Mouse (Mus musculus) testis, postnatal 14 days (tissue): ENCODE measurements around the gene Schip1.

ENCODE experiments used
- DNase-seq: peaks from one replicate; pipeline ENCODE4 v3.0.0; 2021; ENCODE audit warnings: low spot score

Gene Schip1

DNA sequence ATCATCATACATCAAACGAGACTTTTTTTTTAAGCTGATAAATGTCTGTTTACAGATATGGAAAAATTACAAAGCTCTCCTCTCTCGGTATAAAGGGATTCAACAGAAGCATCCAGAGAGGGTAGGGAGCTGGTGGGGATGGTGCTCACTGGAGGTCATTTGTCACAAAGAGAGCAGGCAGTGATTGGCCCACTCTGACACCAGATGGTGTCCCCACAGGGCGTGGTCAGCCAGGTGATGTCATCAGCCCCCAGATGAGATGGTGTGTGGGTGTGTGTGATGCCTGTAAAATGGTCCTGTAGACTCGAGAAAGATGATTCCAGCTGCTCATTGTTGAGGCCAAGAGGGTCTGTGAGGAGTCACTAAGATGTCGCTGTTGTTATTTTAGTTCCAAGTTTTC lies 554.5 kb downstream of the Schip1 start:
- no peak for DNase-seq

DNA sequence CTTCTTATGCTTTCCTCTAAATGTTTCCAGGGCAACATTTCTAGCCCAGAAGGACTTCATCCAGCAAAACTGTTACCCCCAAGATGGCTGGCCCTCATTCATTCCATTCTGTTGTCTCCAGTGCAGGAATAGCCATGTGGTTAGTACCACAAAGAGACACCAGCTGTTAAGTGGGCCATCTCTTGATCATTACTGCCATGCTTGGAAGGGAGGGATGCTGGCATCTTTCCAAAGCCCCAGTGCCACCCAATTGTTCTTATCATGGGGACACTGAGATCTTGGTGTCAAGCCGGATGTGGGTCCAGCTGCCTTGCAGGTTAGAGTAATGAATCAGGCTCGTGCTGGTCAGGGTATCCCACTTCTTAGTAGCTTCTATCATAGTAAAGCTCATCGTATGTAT lies 557.4 kb downstream of the Schip1 start:
- DNase-seq, result no peak

DNA sequence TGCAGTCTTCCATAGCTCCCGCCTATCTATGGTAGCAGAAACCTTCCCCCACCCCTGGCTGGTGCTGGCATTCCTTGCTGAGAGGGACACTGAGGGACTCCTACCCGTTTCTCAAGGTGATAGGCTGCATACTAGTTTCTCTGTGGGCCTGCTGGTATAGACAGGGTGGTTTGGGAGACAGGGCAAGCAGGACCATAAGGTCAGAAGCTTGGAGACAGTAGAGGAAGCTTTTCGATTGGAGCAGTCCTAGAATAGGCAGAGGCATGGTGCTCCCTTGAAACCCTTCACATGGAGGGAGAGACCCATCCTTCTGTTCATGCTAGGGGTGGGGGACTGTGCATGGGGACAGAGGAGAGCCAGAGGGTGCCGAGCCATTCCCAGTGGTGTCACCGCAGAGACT lies 558.4 kb downstream of the Schip1 start:
- DNase-seq, result no peak

DNA sequence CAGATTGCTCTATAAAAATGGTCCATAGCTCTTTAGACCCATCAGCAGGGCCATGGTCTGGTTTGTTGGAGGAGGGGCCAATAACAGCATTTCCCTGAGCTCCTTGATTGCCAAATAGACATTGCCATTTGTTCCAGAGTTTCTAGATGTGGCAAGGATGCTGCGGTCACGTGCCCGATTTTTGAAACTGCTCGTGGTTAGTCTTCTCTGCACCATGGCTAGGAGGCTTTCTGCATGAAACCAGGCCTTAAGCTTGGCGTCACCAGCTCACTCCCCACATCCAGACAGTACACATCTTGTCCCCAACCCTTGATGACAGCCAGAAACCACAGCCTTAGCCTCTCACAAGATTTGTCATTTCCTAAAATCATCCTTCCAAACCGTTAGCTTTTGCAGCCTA lies 559.9 kb downstream of the Schip1 start:
- no peak for DNase-seq

DNA sequence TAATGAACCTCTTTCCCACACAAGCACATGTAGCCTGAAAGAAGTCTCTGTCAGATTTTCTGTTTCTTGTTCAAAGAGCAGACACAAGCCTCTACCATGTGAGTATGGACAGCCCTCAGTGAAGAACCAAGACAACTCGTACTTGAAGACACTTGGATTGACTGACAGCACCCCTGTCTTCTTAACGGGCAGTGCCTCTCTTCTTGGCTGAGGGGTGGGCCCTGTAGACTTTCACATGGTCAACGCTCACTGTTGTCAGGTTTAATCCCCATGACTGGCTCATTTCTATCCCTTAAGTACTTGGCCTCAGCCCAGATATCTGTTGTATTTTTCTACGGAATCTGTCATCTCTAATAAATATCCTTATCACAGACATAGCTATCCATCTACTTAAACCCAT lies 565.7 kb downstream of the Schip1 start:
- DNase-seq, result no peak

DNA sequence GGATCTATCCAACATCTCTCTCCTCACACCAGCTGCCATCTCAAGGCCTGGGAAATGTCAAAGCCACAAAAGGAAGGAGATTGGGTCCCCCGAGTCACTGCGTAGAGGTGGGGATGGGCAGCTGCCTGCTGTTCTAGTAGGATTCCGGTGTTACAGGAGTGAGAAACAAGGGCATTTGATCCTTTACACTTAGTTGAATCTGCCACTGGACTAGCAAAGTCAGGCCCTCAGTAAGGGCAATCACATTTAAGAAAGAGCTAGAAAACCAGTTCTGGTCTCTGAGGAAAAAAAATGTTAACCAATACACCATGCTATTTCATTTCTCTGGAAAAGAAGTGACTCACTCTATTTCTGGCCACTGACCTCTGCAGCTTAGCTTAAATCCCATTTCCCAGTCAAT lies 566.2 kb downstream of the Schip1 start:
- no peak for DNase-seq

DNA sequence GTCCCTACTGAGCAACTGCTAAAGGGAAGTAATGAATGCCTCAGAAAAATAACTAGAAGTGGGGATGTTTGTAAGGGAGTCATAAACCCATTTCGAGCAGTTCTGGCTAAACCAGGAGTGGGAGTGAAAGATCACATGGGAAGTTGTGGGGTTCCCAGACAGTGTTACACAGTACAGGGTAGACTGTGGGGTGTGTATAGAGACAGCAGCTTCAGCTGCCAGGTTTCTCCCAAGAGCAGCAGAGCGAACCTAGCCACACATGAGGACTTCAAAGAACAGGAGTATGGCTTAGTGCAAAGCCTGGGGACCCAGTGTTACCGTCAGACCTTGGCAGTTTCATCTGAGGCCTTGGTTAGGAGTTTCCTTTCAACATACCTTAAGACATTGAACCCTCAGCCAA lies 568.1 kb downstream of the Schip1 start:
- DNase-seq, result no peak

DNA sequence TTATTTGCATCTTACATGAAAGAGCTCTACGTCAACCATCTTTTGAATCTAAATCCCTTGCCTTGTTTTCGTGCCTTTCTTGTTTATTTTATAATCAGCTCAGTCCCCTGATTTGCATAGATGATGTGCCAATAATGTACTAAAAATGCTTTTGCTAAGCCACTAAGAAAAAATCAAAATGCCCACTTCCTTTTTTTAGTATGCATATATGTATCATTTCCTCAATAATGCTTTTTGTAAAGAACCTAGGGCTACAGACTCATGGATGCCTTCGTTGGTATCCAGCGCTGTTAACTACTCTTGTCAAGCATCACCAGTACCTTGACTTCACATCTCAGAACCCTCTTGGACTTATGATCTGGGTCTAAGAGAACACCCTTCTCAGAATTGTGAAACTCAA lies 569.0 kb downstream of the Schip1 start:
- no peak for DNase-seq

DNA sequence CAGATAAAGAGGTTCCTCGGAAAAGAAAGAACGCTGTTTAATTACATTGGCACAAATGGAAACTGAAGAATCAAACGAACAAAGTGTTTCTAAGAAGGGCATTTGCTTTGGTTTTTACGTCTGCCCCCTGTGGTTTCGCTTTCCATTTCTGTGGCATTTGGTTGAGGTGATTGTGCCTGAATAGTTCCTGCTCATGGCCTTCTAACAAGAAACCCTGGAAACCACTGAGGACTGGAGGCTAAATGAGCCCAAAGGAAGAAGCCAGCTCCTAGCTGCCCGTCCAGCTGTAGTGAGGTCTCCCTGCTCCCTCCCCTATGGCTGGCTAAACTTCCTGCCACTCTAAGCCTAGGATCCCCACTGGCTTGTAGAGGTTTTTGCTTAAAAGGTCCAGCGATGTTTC lies 573.4 kb downstream of the Schip1 start:
- DNase-seq, result no peak

DNA sequence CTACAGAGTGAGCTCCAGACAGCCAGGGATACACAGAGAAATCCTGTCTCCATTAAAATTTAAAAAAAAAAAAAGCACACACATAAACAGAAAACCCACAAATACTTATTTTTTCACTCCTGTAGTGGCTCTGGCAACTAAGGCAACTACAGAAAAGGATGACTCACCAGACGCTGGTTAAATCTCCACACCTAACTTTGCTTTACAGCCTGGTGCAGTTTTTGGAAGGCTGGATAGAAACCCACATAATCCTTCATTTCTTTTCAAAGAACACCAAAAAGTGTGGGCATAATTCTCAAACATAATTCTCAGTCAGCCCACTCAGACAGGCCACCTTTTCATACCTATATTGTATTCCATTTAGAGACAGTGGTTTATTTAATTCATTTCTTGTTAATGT lies 574.1 kb downstream of the Schip1 start:
- no peak for DNase-seq

DNA sequence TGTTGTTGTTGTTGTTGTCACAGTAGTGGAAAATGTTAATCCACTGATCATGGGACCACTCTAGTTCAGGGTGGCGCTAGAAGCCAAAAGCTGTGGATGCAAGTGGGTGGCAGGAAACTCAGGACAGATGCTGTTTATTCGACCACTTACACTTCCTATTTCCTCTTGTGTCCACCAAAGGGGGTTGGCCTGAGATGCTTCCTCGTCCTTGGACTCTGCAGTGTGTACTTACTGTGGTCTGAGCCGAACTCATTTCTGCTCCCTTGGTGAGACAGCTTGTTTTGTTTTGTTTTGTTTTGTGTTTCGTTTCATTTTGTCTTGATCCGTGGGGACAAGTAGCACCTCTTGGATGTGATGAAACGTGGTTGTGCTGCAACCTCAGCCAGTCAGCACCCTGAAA lies 578.3 kb downstream of the Schip1 start:
- no peak for DNase-seq

DNA sequence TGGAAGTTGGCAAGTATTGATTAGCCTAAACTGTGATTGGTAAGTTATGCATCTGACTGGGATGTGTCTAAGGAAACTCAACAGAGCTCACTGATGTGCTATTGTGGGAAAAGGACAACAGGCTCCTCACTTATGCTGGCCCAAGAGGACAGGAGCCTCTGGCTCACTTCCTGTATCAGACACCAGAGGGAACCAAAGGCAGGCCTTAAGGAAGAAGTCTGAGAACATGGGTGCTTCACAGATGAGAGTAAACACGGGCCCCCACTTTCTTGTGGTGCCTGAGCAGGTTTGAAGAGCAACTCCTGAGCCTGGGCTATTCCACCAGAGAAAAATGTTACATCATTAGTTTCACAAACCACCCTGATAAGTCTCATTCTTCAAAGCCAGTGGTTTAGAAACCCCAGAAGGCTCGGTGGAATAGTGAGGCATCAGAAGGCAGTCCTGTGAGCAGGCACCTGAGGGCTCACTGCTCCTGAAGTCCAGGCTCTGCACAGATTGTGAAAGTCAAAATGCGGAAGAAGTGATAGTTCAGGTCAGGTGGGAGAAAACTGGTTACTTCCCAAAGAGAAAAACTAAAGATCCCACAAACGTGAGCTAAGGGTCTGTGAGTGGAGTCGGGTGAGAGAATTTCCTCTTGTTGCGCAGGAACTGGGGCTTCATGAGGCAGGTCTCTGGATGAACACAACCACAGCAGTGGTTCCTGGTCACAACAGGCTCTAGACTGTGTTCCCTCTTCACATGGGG lies 582.0 kb downstream of the Schip1 start:
- no peak for DNase-seq

DNA sequence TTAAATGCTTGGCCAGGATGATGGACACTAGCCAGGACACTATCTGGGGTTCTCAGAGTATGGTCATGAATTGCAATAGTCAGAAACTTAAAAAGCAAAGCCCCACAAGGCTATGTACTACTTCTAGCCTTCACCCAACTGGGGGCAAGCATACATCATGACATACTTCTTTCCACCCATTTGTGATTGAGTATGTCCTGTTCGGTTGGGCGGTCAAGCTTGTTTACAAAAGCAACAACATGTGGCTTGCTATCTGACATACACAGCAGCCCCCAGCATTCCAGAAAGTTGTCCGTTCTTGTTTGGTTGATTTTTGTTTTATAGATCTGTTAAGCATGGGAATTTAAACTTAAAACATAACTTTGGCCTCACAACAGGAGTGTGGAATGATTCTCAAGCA lies 582.7 kb downstream of the Schip1 start:
- DNase-seq, result no peak

DNA sequence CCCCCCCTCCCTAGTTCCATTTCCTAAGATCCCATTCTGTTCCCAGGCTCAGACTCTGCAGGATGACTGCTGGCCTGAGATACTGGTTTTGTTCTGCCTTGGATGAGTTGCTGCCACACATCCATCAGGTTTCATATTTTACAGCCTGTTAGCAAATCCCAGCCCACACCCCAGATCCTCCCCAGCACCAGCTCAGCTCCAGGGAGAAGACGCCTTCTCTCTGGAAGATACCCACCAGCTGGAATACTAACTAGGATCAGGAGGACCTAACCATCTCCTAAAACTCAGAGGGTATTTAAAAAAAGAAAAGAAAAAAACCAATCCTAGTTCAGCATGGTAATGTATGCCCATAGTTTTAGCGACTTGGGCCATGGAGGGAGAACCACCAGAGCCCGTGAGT lies 585.6 kb downstream of the Schip1 start:
- DNase-seq, result no peak

DNA sequence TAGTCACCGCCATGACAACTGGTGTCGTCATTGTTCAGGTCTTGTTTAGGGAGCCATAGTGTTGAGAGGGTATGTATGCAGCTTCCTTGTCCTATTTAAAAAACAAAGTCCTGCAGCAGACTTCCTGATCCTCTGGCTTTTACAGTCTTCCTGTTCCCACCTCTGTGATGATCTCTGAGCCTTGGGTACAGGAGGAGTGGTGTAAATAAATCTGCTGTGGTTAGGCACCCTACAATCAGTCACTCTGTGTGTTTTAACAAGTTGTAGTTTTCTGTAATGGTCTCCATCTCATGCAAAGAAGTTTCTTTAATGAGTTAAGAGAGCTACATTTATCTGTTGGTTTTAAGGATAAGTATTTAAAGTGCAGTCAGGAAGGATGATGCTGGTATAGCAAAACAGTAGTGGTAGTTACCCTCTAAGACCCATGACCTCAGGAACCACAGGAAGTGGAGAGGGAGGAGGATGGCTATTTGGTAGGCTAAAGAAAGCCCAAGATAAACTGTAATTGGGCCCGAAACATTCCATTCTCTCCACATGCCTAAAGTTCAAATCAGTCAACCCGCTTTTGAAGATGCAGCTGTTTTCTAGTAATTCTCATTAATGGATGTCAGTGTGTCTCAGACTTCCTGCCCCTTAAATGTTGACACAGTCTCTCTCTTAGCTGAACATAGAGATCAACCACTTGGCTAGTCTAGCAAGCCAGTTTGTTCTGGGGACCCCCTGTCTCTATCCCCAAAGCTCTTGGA lies 592.2 kb downstream of the Schip1 start:
- DNase-seq, result no peak

DNA sequence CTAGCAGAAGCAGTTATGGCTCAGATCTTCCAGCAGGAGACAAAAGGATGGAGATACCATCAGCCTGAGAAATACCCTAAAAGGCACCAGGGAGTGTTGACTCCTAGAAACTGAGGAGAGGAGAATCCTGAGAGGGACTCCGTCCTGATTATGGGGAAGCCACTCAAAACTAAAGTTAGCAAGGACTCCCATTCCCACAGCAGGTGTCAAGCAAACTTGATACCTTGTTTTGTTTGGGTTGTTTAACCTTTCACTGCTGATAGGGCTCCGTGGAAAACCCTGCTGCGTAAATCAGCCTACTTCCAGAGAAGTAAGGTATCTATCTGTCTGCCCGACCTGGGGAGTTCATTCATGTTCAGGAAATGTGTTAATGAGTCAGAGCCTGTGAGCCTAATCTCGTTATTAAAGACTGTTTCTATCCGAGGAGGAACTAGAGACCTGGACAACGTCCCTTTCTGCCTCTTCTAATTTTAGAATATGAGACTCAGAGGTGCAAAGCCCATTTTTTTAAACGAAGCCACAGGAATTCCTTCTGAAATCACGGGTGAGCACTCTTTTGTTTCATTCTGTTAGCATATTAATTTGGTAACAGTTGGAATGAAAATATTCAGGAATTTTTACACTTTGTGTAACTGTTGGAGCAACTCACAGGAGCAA lies 593.1 kb downstream of the Schip1 start:
- DNase-seq, result no peak

DNA sequence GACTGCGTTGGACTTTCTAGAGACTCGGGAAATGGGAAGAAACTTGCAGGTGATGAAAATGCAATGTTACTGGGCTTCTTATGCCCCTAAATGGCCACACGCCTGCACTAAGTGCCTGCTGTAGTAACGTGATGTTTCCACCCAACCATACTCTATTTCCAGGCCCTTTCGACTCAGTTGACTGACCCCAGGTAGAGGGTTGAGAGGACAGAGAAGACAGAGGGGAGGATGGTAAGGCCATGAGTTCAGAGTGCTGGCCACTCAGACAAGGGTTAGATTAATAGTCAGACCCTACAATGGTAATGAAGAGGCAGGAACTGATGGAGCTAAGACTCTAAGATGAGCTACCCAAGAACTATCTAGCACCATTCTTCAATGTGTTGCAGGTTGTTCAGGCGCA lies 595.4 kb downstream of the Schip1 start:
- DNase-seq, result no peak

DNA sequence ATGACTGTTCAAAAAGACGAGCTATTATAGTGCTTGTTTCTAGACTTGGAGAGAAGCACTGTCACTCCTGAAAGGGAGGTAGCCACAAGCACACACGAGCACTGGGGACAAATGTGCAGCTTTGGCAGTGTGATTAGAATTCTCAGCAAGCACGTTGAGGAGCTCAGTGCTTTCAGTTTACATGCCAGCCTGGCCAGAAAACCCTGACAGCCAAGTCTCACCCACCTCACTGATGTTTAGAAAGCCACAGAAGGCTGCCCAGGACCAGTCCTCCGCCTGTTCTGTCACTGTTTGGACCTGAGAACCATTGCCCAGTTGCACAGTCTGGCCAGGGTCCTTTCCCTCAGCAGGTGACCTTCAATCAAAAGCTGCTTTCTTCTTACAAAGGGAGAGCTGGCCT lies 595.9 kb downstream of the Schip1 start:
- no peak for DNase-seq

DNA sequence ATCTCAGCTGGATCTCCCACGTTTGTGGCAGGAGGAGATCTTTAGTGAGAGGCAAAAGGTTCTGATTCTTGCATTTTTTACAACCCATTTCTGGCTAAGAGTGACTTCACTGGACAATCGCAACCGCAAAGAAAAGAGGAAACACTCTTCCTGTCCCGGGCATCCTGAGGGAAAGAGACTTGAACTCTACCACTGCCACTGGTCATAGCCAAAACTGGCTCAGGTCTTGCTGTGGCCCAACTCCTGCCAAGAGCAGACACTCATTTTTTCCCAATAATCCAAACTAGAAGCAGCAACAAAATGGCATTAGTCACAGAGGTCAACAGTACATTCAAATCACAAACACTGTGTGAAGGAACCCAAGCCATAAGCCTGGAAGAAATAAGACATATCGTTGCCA lies 597.8 kb downstream of the Schip1 start:
- DNase-seq, result no peak

DNA sequence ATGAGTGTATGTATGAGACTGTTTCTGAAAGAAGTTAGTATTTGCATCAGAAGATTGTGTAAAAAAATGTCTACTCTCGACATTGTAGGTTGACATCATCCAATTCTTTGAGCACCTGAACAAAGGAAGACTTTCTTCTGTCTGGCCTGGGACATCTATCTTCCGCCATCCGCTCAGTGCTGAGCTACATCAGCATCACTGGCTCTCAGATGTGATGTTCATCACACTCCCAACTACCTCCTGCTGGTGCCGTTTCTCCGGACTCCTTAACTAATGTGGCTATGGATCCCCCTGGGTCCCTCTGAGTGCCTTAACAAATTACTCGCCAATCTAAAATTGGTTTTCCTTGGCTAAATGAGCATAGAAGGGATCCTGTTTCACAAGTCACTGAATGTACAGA lies 599.7 kb downstream of the Schip1 start:
- no peak for DNase-seq

DNA sequence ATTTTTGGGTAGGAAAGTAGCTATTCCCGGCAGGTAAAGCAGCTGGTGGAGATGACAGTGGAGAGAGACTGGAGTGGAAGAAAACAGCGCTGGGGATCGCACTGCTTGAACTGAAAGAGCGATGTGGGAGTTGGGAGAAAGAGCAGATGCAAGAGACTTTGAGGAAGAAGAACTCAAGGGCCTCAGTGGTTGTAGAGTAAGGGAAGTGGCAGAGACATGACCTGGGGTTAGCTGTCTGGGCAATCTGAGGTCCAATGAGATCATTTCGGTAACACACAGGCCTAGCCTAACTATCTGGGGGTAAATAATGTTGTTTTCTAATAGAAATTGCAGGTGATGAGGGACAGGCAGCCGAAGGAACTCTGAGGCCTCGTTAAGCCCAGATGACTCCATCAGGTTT lies 601.8 kb downstream of the Schip1 start:
- no peak for DNase-seq

DNA sequence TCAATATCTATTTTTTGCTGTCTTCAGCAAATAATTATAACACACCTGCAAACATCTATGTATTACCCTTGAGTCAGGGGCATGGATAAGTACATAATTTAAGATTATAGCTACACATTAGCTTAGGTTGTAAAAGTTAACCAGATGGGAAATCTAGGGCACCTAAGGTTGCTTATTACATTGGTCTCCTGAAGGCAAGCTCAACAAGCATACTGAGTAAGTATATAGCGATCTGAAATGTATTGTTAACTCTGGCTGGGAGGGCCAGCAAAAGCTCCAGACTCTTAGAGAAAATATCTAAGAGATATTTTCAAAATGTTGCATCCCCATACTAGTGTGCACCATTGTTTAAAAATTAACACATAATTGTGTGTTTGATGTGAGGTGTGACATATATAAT lies 603.2 kb downstream of the Schip1 start:
- DNase-seq, result no peak

DNA sequence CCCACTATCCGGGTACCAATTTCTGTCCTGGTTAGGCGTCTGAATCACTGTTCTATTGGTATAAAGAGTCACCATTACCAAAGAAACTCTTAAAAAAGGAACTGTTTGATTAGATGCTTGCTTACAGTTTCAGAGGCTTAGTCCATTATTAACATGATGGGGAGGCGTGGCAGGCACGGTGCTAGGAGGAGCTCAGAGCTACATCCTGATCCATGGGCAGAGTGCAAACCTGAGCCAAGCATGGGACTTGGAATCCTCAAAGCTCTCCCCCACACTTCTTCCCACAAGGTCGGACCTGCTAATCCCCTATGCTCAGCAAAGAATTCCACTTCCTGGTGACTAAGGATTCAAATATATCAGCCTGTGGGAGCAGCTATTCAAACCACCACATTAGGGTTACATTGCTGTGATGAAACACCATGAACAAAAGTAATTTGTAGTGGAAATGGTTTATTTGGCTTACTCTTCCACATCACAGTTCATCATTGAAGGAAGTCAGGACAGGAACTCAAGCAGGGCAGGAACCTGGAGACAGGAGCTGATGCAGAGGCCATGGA lies 604.9 kb downstream of the Schip1 start:
- no peak for DNase-seq
